Mouse (Mus musculus): ENCODE measurements around the gene Nfia. TPM values are rescaled to one million over a fixed set of nuclear protein-coding genes. Genes with fewer than 3 reads are reported as not detected.

The Nfia gene
- total and polyA plus RNA-seq, 3 experiments = 0.96 to 25.1 (median 1.3) TPM

DNA sequence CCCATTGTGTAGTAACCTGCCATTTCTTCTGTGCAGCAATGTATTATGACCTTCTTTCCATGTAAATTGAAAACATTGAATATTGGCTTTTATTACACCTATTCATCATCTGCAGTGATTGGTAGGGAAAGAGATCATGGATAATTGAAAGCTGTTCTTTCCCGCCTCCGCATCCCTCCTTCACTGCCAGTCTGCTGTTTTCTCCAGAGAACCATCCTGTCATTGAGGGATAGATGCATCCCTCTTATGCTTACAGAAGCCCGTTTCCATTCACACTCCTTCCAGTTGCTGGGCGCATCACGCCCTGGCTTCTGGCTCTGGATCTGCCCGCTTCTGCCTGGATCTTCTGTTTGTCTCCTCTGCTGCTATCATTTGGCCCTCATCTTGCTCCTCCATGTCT lies 312.5 kb downstream of the Nfia start:
- H3K4me3 ChIP-seq (ENCODE audit: low read depth, low read length) = no peak overlapping the region

DNA sequence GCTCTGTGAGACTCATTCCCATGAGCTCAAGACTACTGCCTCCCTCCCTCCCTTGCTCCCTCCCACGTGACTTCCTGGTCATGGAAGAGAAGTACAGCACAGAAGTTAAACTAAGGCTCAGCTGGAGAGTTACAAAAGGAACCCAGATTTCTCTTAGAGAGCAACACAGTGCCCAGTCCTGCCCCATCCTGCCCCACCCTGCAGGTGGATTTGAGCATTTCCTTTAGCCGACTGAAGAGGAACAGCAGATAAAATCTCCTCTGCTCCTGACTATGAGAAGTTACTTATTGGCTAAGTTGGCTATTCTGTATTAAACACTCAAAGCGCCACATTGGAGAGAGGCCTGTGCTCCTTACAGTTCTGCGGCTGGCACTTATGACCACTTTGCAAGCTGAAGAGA lies 314.4 kb downstream of the Nfia start:
- no peak for DNase-seq (ENCODE audit: low spot score)
- no peak for TF ChIP-seq TAL1 (conservative IDR thresholded peaks at IDR 0.05; ENCODE audit: low read depth, low read length)
- no peak for TF ChIP-seq POLR2AphosphoS5 (IDR thresholded peaks at IDR 0.05; ENCODE audit: insufficient replicate concordance, low read depth, low read length)
- TF ChIP-seq CTCF (IDR thresholded peaks at IDR 0.05; ENCODE audit: low read depth, low read length) = no peak
- TF ChIP-seq GATA2 (IDR thresholded peaks at IDR 0.05; ENCODE audit: borderline replicate concordance, low read depth, low read length) = no peak
- TF ChIP-seq GATA1 (IDR thresholded peaks at IDR 0.05; ENCODE audit: borderline replicate concordance, low read length) = no peak
- Histone ChIP-seq H3K36me3 (replicated peaks) (peaks cover 35% of the 10 kb centered on the region), H3K9me3 (replicated peaks) (peaks cover 31% of the 10 kb centered on the region), H3K27me3 (ENCODE audit: insufficient read depth, low read length) (no peaks in the 10 kb centered on the region), H3K4me1 (ENCODE audit: insufficient read depth, low read depth, low read length) (no peaks in the 10 kb centered on the region), H3K4me3 (ENCODE audit: low read depth, low read length) (no peak overlapping the region)
- ATAC-seq (ENCODE audit: extremely low read depth, insufficient number of reproducible peaks, low FRiP score, poor library complexity, severe bottlenecking) = no peak

More for the DNA sequence above, 312.5 kb downstream of the Nfia start:
- DNase-seq (ENCODE audit: low spot score) (no peak), ATAC-seq (ENCODE audit: extremely low read depth, insufficient number of reproducible peaks, low FRiP score, poor library complexity, severe bottlenecking) (no peak)
- Histone ChIP-seq H3K4me1 (ENCODE audit: insufficient read depth, low read depth, low read length) (no peaks in the 10 kb centered on the region), H3K9me3 (replicated peaks) (peaks cover 29% of the 10 kb centered on the region), H3K27me3 (ENCODE audit: insufficient read depth, low read length) (no peaks in the 10 kb centered on the region), H3K36me3 (replicated peaks) (peaks cover 39% of the 10 kb centered on the region)
- TF ChIP-seq CTCF (IDR thresholded peaks at IDR 0.05; ENCODE audit: low read depth, low read length) = no peak
- no peak for TF ChIP-seq POLR2AphosphoS5 (IDR thresholded peaks at IDR 0.05; ENCODE audit: insufficient replicate concordance, low read depth, low read length)

DNA sequence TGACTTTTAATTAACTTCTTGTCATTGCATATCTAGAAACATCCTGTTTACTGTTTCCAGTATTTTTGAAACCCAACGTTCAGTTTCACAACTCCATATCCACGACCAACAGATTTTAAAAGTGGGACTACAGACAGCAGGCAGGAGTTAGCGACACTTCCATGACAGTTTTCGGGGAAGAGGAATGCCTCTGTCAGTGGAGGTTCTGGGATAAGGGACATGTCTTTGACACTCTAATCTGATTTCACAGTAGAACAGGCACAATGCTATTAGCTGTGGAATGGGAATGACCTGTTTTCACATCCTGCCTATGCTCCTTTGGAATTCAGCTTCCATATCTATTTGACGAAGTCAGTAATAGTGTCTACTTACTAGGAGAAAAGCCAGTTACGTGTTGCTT lies 317.5 kb downstream of the Nfia start:
- TF ChIP-seq GATA2 (IDR thresholded peaks at IDR 0.05; ENCODE audit: borderline replicate concordance, low read depth, low read length) (no peak), CTCF (IDR thresholded peaks at IDR 0.05; ENCODE audit: low read depth, low read length) (no peak), GATA1 (IDR thresholded peaks at IDR 0.05; ENCODE audit: borderline replicate concordance, low read length) (no peak), TAL1 (conservative IDR thresholded peaks at IDR 0.05; ENCODE audit: low read depth, low read length) (no peak), POLR2AphosphoS5 (IDR thresholded peaks at IDR 0.05; ENCODE audit: insufficient replicate concordance, low read depth, low read length) (no peak)
- no peak for DNase-seq (ENCODE audit: low spot score)
- peaks cover 34% of the 10 kb centered on the region for H3K9me3 ChIP-seq (replicated peaks)
- peaks cover 40% of the 10 kb centered on the region for H3K36me3 ChIP-seq (replicated peaks)
- no peak overlapping the region for H3K4me3 ChIP-seq (ENCODE audit: low read depth, low read length)
- no peak for ATAC-seq (ENCODE audit: extremely low read depth, insufficient number of reproducible peaks, low FRiP score, poor library complexity, severe bottlenecking)
- no peaks in the 10 kb centered on the region for H3K4me1 ChIP-seq (ENCODE audit: insufficient read depth, low read depth, low read length)
- no peaks in the 10 kb centered on the region for H3K27me3 ChIP-seq (ENCODE audit: insufficient read depth, low read length)

DNA sequence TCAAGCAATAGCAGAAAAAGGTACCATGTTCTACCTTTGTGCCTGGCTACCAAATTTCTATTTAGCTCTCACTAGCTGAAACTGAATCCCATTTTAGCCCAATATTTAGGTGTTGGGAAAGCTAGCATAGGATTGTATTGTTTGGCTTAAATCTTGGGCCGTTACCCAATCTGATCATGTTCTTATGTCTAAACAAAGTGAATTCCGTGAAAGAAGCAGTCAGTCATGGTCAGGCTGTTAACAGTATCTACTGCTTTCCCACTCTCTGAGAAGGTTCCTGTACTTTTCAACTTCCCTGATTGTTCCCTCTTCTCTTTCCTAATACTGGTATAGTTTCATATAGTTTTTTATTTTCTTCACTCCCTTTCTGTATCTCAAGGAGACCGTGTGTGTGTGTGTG lies 318.1 kb downstream of the Nfia start:
- ATAC-seq (ENCODE audit: extremely low read depth, insufficient number of reproducible peaks, low FRiP score, poor library complexity, severe bottlenecking) = no peak
- H3K36me3 ChIP-seq (replicated peaks) = peaks cover 36% of the 10 kb centered on the region
- H3K9me3 ChIP-seq (replicated peaks) = peaks cover 30% of the 10 kb centered on the region
- TF ChIP-seq GATA1 (IDR thresholded peaks at IDR 0.05; ENCODE audit: borderline replicate concordance, low read length) (no peak), CTCF (IDR thresholded peaks at IDR 0.05; ENCODE audit: low read depth, low read length) (no peak), POLR2AphosphoS5 (IDR thresholded peaks at IDR 0.05; ENCODE audit: insufficient replicate concordance, low read depth, low read length) (no peak), GATA2 (IDR thresholded peaks at IDR 0.05; ENCODE audit: borderline replicate concordance, low read depth, low read length) (no peak), TAL1 (conservative IDR thresholded peaks at IDR 0.05; ENCODE audit: low read depth, low read length) (no peak)
- no peaks in the 10 kb centered on the region for H3K4me1 ChIP-seq (ENCODE audit: insufficient read depth, low read depth, low read length)
- H3K4me3 ChIP-seq (ENCODE audit: low read depth, low read length) = no peak overlapping the region
- no peaks in the 10 kb centered on the region for H3K27me3 ChIP-seq (ENCODE audit: insufficient read depth, low read length)
- no peak for DNase-seq (ENCODE audit: low spot score)

DNA sequence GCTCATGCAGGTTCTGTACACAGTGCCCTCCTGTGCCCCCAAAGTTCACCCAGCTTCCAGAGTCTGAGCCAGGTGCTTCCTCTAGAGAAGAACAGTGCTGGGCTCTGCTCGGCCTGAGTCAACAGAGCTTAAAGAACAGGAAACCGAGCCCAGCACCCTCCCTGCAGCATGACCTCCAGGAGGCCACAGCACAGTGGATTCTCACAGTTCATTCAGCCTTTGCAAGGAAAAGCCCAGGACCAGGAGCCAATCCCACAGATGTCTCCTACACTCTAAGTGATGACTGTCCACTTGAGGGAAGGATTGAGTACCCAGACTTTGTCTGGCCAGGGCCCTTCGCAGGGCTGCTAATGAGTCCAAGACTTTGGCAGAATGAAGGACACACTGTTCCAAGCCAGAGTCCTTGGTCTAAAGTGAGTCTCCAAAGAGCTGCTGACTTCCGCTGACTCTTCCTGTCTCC lies 318.9 kb downstream of the Nfia start:
- Histone ChIP-seq H3K9me3 (replicated peaks) (peaks cover 27% of the 10 kb centered on the region), H3K36me3 (replicated peaks) (peaks cover 31% of the 10 kb centered on the region), H3K4me1 (ENCODE audit: insufficient read depth, low read depth, low read length) (no peaks in the 10 kb centered on the region), H3K27me3 (ENCODE audit: insufficient read depth, low read length) (no peaks in the 10 kb centered on the region), H3K4me3 (ENCODE audit: low read depth, low read length) (no peak overlapping the region)
- ATAC-seq (ENCODE audit: extremely low read depth, insufficient number of reproducible peaks, low FRiP score, poor library complexity, severe bottlenecking) (no peak), DNase-seq (ENCODE audit: low spot score) (no peak)
- TF ChIP-seq TAL1 (conservative IDR thresholded peaks at IDR 0.05; ENCODE audit: low read depth, low read length) = no peak
- no peak for TF ChIP-seq GATA1 (IDR thresholded peaks at IDR 0.05; ENCODE audit: borderline replicate concordance, low read length)
- no peak for TF ChIP-seq GATA2 (IDR thresholded peaks at IDR 0.05; ENCODE audit: borderline replicate concordance, low read depth, low read length)
- no peak for TF ChIP-seq POLR2AphosphoS5 (IDR thresholded peaks at IDR 0.05; ENCODE audit: insufficient replicate concordance, low read depth, low read length)
- TF ChIP-seq CTCF (IDR thresholded peaks at IDR 0.05; ENCODE audit: low read depth, low read length) = no peak

DNA sequence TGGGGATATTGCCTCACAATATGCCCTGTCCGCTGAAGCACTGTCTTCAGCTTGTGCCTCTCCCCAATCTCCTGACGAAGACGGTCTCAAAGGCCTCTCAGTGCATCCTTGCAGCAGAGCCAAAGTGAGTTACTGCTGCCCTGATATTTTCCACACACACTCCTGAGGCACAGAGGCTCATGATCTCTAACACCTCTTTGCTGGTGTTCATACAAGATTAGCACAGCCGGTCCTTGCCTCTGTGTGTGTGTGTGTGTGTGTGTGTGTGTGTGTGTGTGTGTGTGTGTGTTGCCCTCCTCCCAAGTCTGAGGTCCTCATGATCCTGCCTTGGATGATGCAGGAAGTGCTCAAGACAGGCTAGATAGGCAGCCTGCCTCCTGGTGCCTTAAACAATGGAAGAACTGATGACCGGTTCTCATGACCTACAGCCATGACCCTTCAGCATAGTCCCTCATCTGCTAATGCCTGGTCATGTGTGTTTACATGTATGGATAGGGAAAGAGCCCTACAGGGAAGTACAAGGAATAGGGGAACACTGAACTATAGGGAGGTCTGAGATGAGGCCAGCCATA lies 319.5 kb downstream of the Nfia start:
- no peak for ATAC-seq (ENCODE audit: extremely low read depth, insufficient number of reproducible peaks, low FRiP score, poor library complexity, severe bottlenecking)

More for the DNA sequence above, 319.5 kb downstream of the Nfia start:
- TF ChIP-seq GATA2 (IDR thresholded peaks at IDR 0.05; ENCODE audit: borderline replicate concordance, low read depth, low read length) = no peak
- TF ChIP-seq POLR2AphosphoS5 (IDR thresholded peaks at IDR 0.05; ENCODE audit: insufficient replicate concordance, low read depth, low read length) = no peak
- TF ChIP-seq CTCF (IDR thresholded peaks at IDR 0.05; ENCODE audit: low read depth, low read length) = no peak
- no peak for TF ChIP-seq TAL1 (conservative IDR thresholded peaks at IDR 0.05; ENCODE audit: low read depth, low read length)
- TF ChIP-seq GATA1 (IDR thresholded peaks at IDR 0.05; ENCODE audit: borderline replicate concordance, low read length) = no peak
- H3K27me3 ChIP-seq (ENCODE audit: insufficient read depth, low read length) = no peaks in the 10 kb centered on the region
- no peaks in the 10 kb centered on the region for H3K4me1 ChIP-seq (ENCODE audit: insufficient read depth, low read depth, low read length)
- no peak for DNase-seq (ENCODE audit: low spot score)
- peaks cover 25% of the 10 kb centered on the region for H3K9me3 ChIP-seq (replicated peaks)
- H3K36me3 ChIP-seq (replicated peaks) = peaks cover 29% of the 10 kb centered on the region
- H3K4me3 ChIP-seq (ENCODE audit: low read depth, low read length) = no peak overlapping the region

Measured in G1E (cell line).